Mouse (Mus musculus): ENCODE data around the gene Cyp2j5.
"Not testable (repeated sequence)": the region's sequence is repeated elsewhere in the genome, so short reads cannot be mapped to it uniquely, and the experiment has no call there.

Cyp2j5 gene

GRCm38 (mm10) chr4:96663991-96664390 is at the start of gene Cyp2j5:
Cyp2j5 (minus strand) TSS chr4:96664154.
- DNase-seq (ENCODE audit: low spot score in 2 of 2), result no peak

DNA sequence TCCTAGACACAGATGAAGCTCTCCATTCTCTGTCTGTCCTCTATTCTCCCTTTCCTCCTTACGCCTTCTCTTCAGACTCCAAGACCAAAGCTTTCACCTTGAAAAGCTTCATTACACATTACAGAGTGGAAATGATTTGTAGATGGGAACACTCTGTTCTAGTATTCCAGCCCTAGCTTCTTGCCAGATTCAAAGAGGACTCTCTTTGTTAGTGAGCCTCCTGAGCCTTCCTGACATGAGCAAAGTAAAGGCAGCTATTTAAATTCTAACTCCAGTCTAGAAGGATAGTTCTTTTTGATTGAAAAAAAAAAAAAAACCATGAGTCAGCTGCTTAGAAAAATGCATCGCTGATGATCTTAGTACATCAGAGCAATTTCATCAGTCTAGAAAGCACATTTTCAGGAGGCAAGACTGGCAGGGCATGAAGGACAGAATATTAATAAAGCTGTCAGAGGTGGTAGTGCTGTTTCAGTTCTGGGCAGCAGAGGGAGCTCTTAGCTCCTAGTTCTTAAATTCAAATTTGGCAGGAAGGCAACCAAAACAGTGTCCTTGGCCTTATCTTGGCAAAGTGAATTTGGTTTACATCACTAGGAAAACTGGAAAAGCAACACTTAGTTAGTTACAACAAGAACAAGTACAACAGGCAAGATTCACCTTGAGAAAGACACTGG is 41.5 kb upstream of the Cyp2j5 start:
- DNase-seq (ENCODE audit: low spot score in 2 of 2), result peak; percentile 62 to 69

GRCm38 (mm10) chr4:96698218-96698561 is 34.2 kb upstream of the Cyp2j5 start:
- no peak for DNase-seq (ENCODE audit: low spot score in 2 of 2)

- no peak for DNase-seq (ENCODE audit: low spot score in 2 of 2)
These were observed 33.7 kb upstream of the Cyp2j5 start for GRCm38 (mm10) chr4:96697511-96698217.

GRCm38 (mm10) chr4:96696614-96697360 is 32.8 kb upstream of the Cyp2j5 start:
- peak; percentile 55 to 61 for DNase-seq (ENCODE audit: low spot score in 2 of 2)

GRCm38 (mm10) chr4:96687358-96687803 is 23.4 kb upstream of the Cyp2j5 start:
- no peak for DNase-seq (ENCODE audit: low spot score in 2 of 2)

GRCm38 (mm10) chr4:96683474-96683873 is 19.5 kb upstream of the Cyp2j5 start:
- no peak for DNase-seq (ENCODE audit: low spot score in 2 of 2)

GRCm38 (mm10) chr4:96680966-96681365 is 17.0 kb upstream of the Cyp2j5 start:
- DNase-seq (ENCODE audit: low spot score in 2 of 2), result no peak

DNA sequence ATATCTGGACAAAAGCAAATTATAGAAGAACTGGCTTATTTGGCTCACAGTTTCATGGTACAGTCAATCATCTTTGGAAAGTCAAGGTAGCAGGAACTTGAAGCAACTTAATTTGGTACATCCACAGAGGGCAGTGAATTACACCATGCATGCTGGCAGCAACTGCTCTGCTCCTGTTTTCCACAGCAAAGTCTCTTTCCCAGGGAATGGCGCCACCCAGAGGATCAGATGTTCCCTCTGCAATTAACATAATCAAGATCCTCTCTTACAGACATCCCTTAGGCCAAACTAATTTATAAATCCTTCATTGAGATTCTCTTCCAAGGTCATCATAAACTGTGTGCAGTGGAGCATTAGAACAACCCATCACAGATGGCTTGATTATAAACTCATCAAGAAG is 16.3 kb upstream of the Cyp2j5 start:
- DNase-seq (ENCODE audit: low spot score in 2 of 2), result no peak

GRCm38 (mm10) chr4:96664668-96665454 is 907 bp upstream of the Cyp2j5 start:
- DNase-seq (ENCODE audit: low spot score in 2 of 2), result no peak

GRCm38 (mm10) chr4:96635455-96635854 is 28.5 kb downstream of the Cyp2j5 start:
- DNase-seq (ENCODE audit: low spot score in 2 of 2), result no peak

DNA sequence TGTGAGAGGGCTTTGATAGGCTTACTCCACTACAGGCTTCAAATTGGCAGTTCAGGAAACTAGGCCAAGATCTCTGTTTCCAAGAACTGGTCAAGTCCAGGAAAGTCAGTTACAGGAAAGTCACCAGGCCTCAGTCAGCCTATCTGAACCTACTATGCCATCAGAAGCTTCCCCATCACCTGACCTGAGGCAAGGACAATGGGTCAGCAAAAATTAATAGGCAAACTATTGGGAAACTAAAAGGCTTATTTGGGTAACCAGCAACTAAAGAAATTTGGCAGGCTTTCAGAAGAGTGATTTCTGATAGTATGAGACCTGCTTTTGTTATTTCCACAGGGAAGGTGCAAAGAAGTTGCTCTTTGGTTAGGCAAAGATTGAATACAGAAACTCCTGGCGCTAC is 41.5 kb downstream of the Cyp2j5 start:
- DNase-seq (ENCODE audit: low spot score in 2 of 2), result no peak

DNA sequence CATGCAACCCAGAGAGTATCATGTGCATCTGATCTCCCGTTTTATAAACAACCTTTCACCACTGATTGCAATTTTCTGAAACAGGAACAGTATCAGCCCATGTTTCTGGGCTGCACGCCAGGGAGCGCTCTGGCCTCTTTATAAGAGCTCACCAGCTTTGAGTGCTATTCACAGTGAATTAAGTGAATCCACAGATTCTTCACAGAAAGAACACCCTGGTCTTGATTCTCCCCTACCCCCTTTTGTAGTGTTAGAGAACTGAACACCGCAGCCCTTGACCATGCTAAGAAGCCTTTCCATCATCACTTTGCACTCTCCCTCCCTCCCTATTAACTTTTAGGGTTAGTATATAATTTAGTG is 72.2 kb downstream of the Cyp2j5 start:
- peak; percentile 31 to 43 for DNase-seq (ENCODE audit: low spot score in 2 of 2)

GRCm38 (mm10) chr4:96590911-96591790 is 72.8 kb downstream of the Cyp2j5 start, which contains the start of gene Cyp2j9:
Cyp2j9 (minus strand) TSS chr4:96591578.
- peak; percentile 3 to 13 for DNase-seq (ENCODE audit: low spot score in 2 of 2)

GRCm38 (mm10) chr4:96581425-96582088 is 82.4 kb downstream of the Cyp2j5 start:
- DNase-seq (ENCODE audit: low spot score in 2 of 2), result no peak

GRCm38 (mm10) chr4:96580351-96580750 is 83.6 kb downstream of the Cyp2j5 start:
- DNase-seq (ENCODE audit: low spot score in 2 of 2), result not testable (repeated sequence)
